Mouse (Mus musculus) left cerebral cortex, adult 2 months (tissue): ENCODE data around the gene St3gal2. TPM values are rescaled to one million over a fixed set of nuclear protein-coding genes. Genes with fewer than 3 reads are reported as not detected.

Experiments used
- DNase-seq, 2 experiments: peaks; one replicate each; pipeline ENCODE4 v3.0.0; 2021 to 2022; ENCODE audit warnings: low spot score in 2 of 2, mixed read lengths in 1 of 2; ENCODE audit errors: extremely low spot score in 1 of 2
- H3K27ac ChIP-seq: fragments of 200-600 bp; 2 replicates; pipeline ENCODE4 v1.8.1; 2022
- H3K4me3 ChIP-seq: fragments of 200-600 bp; 2 replicates; pipeline ENCODE4 v1.8.1; 2022
- CTCF ChIP-seq: fragments of 200-600 bp; IDR thresholded peaks from 2 replicates; pipeline ENCODE4 v1.8.1; 2022; ENCODE audit warnings: antibody characterized with exemption, mild to moderate bottlenecking, moderate library complexity
- intact Hi-C: fragments of 180-260 bp; cut with DNase I; formaldehyde crosslinking; loops from one replicate; pipeline ENCODE4 v1.15.1; 2025
- long read RNA-seq, 2 experiments: library from polyadenylated mRNA; stranded (forward); transcript quantifications; one replicate each; pipeline ENCODE4 v2.0.0; 2021; ENCODE audit warnings: borderline mapping rate in 2 of 2
- total RNA-seq, 2 experiments: library from RNA; stranded (reverse); gene quantifications; 2 replicates each; pipeline ENCODE4 v1.2.3; 2021

Gene St3gal2
- 10 to 100 TPM; 88.4 to 97.4 TPM for total RNA-seq
- long read RNA-seq, experiment 1, full-length matches to known transcripts: 110 of 138 reads
- long read RNA-seq, experiment 1, partial matches to known transcripts: 21 of 138 reads
- long read RNA-seq, experiment 1, other reads (novel, unspliced or antisense): 7 of 138 reads
- long read RNA-seq, experiment 2, full-length matches to known transcripts: 98 of 121 reads
- long read RNA-seq, experiment 2, partial matches to known transcripts: 17 of 121 reads
- long read RNA-seq, experiment 2, other reads (novel, unspliced or antisense): 6 of 121 reads

DNA sequence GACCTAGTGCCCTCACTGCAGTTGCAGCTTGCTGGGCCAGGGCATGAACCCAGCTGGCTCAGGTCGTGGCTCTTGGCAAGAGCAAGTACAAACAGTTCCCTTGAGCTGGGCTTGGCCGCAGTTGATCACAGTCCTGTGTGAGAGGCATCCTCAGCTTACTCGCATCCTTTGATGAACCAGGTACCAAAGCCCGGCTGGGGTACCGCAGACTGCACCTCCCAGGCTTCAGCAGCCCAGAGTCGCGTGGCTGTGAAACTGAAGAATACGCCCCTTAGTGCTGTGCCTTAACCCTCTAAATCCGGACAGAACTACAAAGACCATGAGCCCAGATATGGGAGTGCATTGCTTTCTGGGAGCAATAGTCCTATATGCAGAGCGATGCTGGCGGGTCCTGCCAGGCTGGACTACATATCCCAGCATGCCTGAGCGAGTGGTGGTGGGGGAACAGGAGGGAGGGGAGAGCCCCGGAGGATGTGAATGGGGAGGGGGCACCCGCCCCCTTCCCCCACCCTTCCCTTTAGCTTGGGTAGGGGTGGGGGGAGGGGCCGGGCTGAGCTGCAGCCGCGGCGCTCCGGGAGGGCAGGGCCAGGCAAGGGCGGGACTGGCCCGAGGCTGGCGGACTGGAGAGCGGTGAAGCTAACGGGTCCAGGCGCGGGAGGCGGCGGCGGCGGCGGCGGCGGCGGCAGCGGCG lies at the start of gene St3gal2:
St3gal2 (plus strand) TSS at position 582 of the 691 bp plus-strand sequence.
- H3K4me3 ChIP-seq: peak within 1 kb of the TSS; percentile 96
- peak within 1 kb of the TSS; percentile 97 for H3K27ac ChIP-seq
- TF ChIP-seq CTCF: no peak
- DNase-seq: peak; percentile 86 to 88
- intact Hi-C loops: loop anchor here (5.0 kb wide), 1 partner anchor 48 kb away; no protein-coding TSS in a partner anchor

DNA sequence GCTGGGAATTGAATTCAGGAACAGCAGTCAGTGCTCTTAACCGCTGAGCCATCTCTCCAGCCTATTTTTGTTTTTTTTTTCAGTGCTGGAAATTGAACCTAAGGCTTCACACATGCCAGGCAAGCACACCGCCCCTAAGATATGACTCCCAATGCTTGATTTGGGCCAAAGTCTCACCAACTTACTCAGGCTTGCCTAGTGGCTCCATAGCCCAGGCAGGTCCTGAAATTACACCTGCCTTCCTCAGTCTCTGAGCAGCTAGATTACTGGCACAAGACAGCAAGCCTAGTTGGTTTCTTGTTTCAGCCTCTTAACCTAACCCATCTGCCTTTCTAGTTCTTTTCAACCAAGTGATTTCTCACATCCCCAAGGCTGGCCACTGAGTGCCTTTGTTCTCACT lies 49.2 kb upstream of the St3gal2 start:
- Histone ChIP-seq H3K4me3 (no peak overlapping the region), H3K27ac (no peak overlapping the region)
- intact Hi-C loops: no loop called here
- no peak for DNase-seq
- no peak for TF ChIP-seq CTCF

DNA sequence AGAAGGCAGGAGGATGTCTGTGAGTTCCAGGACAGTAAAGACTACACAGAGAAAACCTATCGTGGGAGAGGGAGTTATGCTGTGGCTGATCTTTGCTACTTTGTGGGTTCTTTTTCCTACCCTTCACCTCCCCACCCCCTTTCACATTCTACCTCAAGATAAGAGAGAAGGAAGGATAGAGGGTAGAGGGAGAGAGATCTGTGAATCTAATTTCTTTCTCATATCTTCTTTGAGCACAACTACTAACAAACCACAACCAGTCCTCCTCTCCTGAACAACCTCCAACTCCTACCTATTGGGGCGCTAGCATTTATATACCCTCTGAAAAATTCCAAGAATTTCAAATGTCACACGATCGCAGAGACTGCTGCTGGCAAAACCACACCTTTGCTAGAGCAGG lies 41.9 kb upstream of the St3gal2 start:
- Histone ChIP-seq H3K27ac (no peak overlapping the region), H3K4me3 (no peak overlapping the region)
- intact Hi-C loops: no loop called here
- DNase-seq: no peak
- TF ChIP-seq CTCF: no peak

DNA sequence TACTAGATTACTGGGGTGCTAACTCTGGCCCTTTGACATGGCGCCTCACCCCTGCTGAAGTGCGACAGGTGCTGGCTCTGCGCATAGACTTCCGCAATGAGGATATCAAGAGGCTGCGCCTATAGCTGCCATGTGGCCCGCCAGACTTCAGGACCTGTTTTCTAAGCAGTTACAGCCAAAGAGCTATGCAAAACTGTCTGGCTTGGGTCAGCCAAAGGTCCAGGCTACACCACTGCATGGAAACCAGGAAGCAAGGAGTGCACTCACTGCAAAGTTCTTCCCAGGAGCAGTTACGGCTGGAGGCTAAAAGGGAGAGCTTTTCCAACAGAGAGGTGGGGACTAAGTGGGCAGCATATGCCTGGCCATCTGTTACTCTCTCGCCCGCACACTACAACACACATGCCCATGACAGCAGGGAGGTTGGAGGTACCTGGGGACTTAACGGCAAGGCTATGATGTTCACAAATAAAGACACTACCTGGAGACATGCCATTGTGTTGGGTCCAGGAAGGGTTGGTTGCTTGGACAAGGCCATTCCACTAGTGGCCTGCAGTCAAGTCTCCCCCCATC lies 37.9 kb upstream of the St3gal2 start:
- peak in 1 of 2 experiments; percentile 53 for DNase-seq
- no peak for TF ChIP-seq CTCF
- intact Hi-C loops: no loop called here
- H3K4me3 ChIP-seq: no peak overlapping the region
- no peak overlapping the region for H3K27ac ChIP-seq

DNA sequence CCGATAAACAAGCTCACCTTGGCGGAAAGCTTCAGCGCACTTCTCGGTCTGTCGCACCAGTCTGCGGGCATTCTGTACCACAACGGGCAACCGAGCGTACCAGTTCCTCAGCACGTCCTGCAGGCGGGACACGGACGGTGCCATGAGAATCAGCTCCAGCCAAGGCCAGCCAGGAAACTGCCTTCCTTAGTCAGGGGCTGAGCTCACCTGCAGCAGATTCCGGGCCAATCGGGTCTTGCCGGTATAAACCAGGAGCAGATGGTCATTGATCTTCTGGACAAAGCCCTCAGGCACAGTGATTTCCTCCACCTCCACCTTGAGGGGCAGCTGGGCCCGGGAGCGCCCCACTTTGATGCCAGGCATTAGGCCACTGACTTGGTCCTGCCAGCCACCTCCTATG lies 35.9 kb upstream of the St3gal2 start:
- intact Hi-C loops: no loop called here
- no peak for DNase-seq
- no peak overlapping the region for H3K27ac ChIP-seq
- H3K4me3 ChIP-seq: no peak overlapping the region
- no peak for TF ChIP-seq CTCF

DNA sequence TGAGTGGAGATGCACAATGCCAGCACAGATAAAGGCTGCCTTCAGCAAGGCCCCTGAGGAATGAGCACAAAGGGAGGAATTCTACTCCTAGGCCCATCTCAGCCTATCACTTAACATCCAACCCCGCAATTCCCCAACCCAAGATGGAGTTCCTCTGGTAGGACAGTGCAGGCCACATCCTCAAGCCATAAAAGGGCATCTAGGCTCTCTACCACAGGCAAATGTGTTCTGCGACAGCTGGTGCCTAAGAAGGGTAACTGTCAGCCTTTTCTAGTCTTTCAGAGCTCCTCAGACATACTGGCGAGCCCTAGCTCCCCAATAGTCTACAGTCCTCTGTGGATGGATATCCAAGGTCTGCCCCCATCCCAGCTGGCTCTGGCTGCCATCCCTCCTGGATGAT lies 33.1 kb upstream of the St3gal2 start:
- TF ChIP-seq CTCF: no peak
- DNase-seq: no peak
- intact Hi-C loops: no loop called here
- Histone ChIP-seq H3K27ac (no peak overlapping the region), H3K4me3 (no peak overlapping the region)

DNA sequence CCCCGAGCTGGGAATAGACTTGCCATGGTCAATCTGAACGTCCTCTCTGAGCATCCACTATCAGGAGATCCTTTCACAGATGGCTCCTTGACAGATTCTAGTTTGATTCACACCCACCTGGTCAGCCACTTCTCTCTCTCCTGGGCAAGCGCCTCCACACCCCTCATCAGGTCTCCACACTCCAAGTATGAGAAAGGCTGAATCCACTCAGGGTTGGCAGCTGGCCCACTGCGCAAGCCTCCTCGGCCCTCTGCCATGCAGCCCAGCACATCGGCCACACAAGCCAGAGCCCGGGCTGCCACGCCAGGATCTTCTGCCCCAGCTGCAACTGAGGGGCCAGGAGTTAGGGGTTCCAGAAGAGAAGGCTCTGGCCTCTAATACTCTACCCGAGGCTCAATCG lies 32.2 kb upstream of the St3gal2 start:
- no peak for DNase-seq
- no peak overlapping the region for H3K27ac ChIP-seq
- no peak for TF ChIP-seq CTCF
- H3K4me3 ChIP-seq: no peak overlapping the region
- intact Hi-C loops: no loop called here

DNA sequence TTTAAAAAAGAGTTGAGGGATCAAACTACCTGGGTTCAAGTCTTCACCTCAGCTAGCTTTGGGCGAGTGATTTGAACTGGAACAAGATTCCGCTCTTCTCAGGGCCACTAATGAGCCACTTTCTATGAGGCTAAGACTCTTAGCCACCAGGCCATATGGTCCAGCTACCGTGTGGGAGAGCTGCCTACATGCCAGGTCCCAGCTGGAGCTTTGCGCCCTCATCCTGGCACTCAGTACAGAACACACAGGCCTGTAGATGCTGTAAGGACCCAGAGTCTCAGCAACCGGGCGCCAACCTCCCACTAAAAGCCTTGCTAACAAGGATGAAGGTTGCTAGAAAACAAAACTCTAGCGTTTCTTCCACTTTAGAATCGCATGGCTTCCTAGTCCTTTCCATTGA lies 31.3 kb upstream of the St3gal2 start:
- no peak overlapping the region for H3K4me3 ChIP-seq
- no peak overlapping the region for H3K27ac ChIP-seq
- intact Hi-C loops: no loop called here
- DNase-seq: no peak
- no peak for TF ChIP-seq CTCF

DNA sequence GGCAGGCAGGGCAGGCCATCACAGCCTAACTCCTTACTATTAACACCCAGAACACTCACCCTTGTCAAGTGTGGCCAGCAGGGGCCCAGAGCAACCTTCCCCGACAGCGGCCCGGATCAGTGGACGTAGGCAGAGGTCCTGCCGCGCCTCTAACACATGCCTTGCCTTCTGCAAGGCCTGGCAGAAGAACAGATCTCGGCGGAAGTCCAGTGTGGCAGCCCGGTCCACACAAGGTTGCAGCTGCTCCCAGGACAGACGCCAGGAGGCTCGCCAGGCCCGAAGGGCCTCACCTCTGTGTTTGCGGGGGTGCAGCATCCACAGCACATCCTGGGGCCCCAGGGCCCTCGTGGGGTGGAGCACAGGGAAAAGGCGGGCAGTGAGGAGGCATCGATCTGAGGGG lies 30.9 kb upstream of the St3gal2 start:
- intact Hi-C loops: no loop called here
- Histone ChIP-seq H3K4me3 (no peak overlapping the region), H3K27ac (no peak overlapping the region)
- no peak for TF ChIP-seq CTCF
- DNase-seq: no peak

DNA sequence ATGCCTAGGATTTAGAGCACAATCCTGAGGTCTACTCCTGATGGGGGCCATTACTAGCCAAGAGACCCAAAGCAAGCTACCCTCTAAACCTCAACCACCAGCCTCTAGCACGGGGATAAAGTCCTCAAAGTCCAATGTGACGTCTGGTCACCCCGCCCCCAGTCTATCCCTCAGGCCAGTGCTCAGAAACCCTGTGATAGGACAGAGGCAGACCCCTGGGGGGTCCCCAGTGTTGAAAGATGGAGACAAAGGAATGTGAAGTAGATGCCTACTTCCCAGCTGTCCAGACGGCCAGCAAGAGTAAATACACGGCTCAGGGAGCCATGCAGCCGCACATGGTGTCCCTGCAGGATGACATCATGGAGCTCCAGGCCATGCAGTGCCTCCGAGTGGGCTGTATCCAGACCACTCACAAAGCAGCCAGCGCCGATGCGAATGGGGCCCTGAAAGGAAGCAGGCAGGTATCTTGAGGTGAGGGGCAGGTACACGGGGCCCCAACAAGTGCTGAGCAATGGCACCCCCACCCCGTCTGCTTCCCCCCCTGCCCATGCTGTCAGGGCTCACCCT lies 29.7 kb upstream of the St3gal2 start:
- intact Hi-C loops: no loop called here
- DNase-seq: no peak
- H3K27ac ChIP-seq: no peak overlapping the region
- H3K4me3 ChIP-seq: no peak overlapping the region
- TF ChIP-seq CTCF: no peak

DNA sequence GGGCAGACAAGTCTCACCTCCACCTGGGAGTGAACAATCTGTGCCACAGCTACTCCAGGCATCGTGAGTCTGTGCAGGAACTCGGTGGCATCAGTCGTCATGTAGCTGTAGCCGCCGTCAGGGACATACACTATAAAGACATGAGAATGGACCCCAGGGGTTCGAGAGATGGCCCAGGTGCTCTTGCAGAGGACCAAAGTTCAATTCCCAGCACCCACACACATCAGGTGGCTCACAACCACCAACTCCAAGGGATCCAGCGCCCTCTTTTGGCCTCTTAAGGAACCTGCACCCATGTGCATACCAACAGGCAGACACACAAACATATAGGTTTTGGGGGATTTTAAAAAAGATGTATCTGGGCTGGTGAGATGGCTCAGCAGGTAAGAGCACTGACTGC lies 27.7 kb upstream of the St3gal2 start:
- no peak overlapping the region for H3K27ac ChIP-seq
- no peak overlapping the region for H3K4me3 ChIP-seq
- intact Hi-C loops: no loop called here
- TF ChIP-seq CTCF: no peak; the same call in 1 of the 2 replicates
- no peak for DNase-seq

DNA sequence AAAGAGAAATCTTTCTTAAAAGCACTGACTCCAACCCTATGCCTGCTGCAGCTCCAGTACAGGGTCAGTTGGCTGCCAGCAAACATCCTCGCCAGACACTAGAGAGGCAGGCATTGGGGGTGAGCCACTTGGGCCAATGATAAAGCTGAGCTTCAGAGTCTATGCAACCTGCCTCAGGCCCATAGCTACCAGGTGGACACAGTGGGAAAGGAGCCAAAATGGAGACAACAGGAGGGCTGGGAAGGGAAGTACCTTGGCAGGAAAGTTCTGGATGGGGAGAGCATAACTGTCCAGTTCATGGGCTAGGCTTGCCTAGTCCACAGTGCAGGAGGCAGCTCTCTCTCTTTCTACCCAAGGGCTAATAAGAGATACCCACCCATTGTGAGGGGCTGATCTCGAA lies 26.8 kb upstream of the St3gal2 start:
- H3K27ac ChIP-seq: no peak overlapping the region
- no peak for DNase-seq
- TF ChIP-seq CTCF: no peak
- H3K4me3 ChIP-seq: no peak overlapping the region
- intact Hi-C loops: no loop called here
